Mouse (Mus musculus) spleen, adult 2 months (tissue): ENCODE data around the gene Dbndd1. TPM values are rescaled to one million over a fixed set of nuclear protein-coding genes. Genes with fewer than 3 reads are reported as not detected.

Experiments
- DNase-seq, 2 experiments: peaks; one replicate each; pipeline versions ENCODE4 v3.0.0 to v3.0.0-alpha.2; 2012 to 2021; ENCODE audit warnings: low spot score in 2 of 2, low read depth in 1 of 2
- H3K27ac ChIP-seq: fragments of 200-500 bp; 2 replicates; pipeline ENCODE4 v1.5.1; 2012; ENCODE audit warnings: low read length, inconsistent platforms; ENCODE audit not compliant: insufficient read depth
- H3K27me3 ChIP-seq: fragments of 200-500 bp; 2 replicates; pipeline ENCODE4 v1.6.1; 2012; ENCODE audit warnings: mild to moderate bottlenecking, moderate library complexity, low read length, inconsistent platforms; ENCODE audit not compliant: control insufficient read depth, insufficient read depth
- H3K36me3 ChIP-seq: fragments of 200-500 bp; 2 replicates; pipeline ENCODE4 v1.6.1; 2012; ENCODE audit warnings: mild to moderate bottlenecking, low read length, inconsistent platforms; ENCODE audit not compliant: control insufficient read depth, insufficient read depth
- H3K4me1 ChIP-seq: fragments of 200-500 bp; 2 replicates; pipeline ENCODE4 v1.6.1; 2011; ENCODE audit warnings: inconsistent platforms; ENCODE audit not compliant: control insufficient read depth, insufficient read depth, insufficient read length
- H3K4me3 ChIP-seq: fragments of 200-500 bp; 2 replicates; pipeline ENCODE4 v1.5.1; 2011; ENCODE audit warnings: mild to moderate bottlenecking, inconsistent platforms; ENCODE audit not compliant: insufficient read depth, insufficient read length; ENCODE audit errors: extremely low read depth
- CTCF ChIP-seq: fragments of 200-500 bp; IDR thresholded peaks from 2 replicates; pipeline ENCODE4 v1.5.1; 2011; ENCODE audit warnings: mild to moderate bottlenecking, inconsistent platforms; ENCODE audit not compliant: insufficient read depth, insufficient read length, insufficient replicate concordance; ENCODE audit errors: extremely low read depth
- POLR2A ChIP-seq: fragments of 200-500 bp; IDR thresholded peaks from 2 replicates; pipeline ENCODE4 v1.6.1; 2011; ENCODE audit warnings: low read depth, low read length, inconsistent platforms
- WGBS: fragments of 180-500 bp; shearing (Covaris S2); methylation state at CpG from one replicate; pipeline ENCODE4 v1.1.7; 2018; 5-methylcytosine and 5-hydroxymethylcytosine counted together
- polyA plus RNA-seq: library from polyadenylated mRNA; depleted of rRNA; stranded (reverse); fragments of >200 nt; gene quantifications from 2 replicates; pipeline ENCODE4 v1.2.3, GENCODE M21; 2012

The Dbndd1 gene
- polyA plus RNA-seq, 1 experiment = not detected

GRCm38 (mm10) chr8:123518667-123519066 is 3.4 kb upstream of the Dbndd1 start, which contains the start of gene Gas8:
Gas8 (plus strand) TSS chr8:123518834.
- WGBS = 1% methylated on average over 20 of the region's 20 CpGs
- Histone ChIP-seq H3K4me1 (peaks cover 13% of the 10 kb centered on the region), H3K27ac (no peak within 1 kb of the TSS), H3K27me3 (peaks cover 19% of the 10 kb centered on the region), H3K36me3 (no peaks in the 10 kb centered on the region), H3K4me3 (peak within 1 kb of the TSS; percentile 79)
- TF ChIP-seq CTCF (no peak), POLR2A (no peak)
- DNase-seq = peak; percentile 66 to 71

GRCm38 (mm10) chr8:123518172-123518571 is 2.9 kb upstream of the Dbndd1 start:
- TF ChIP-seq POLR2A = no peak
- TF ChIP-seq CTCF = no peak
- Histone ChIP-seq H3K27ac (no peak overlapping the region), H3K36me3 (no peaks in the 10 kb centered on the region), H3K27me3 (peaks cover 19% of the 10 kb centered on the region), H3K4me3 (peak overlapping the region; percentile 79; the same call in 1 of the 2 replicates), H3K4me1 (peaks cover 13% of the 10 kb centered on the region)
- no peak for DNase-seq
- WGBS = 31% methylated on average over 10 of the region's 10 CpGs

- Histone ChIP-seq H3K27me3 (peaks cover 19% of the 10 kb centered on the region), H3K4me1 (peaks cover 13% of the 10 kb centered on the region), H3K36me3 (no peaks in the 10 kb centered on the region), H3K27ac (no peak overlapping the region), H3K4me3 (no peak overlapping the region)
- WGBS = 77% methylated on average over 2 of the region's 2 CpGs
- no peak for DNase-seq
- TF ChIP-seq CTCF (no peak), POLR2A (no peak)
These were observed 1.3 kb upstream of the Dbndd1 start for GRCm38 (mm10) chr8:123516596-123516995.

- Histone ChIP-seq H3K27me3 (peaks cover 19% of the 10 kb centered on the region), H3K27ac (no peak overlapping the region)
These were observed 256 bp upstream of the Dbndd1 start for GRCm38 (mm10) chr8:123515540-123515897.

GRCm38 (mm10) chr8:123514136-123514535 is 1.1 kb downstream of the Dbndd1 start:
- 21% methylated on average over 9 of the region's 9 CpGs for WGBS
- Histone ChIP-seq H3K27me3 (peaks cover 19% of the 10 kb centered on the region), H3K4me3 (no peak overlapping the region)

More at GRCm38 (mm10) chr8:123515540-123515897, 256 bp upstream of the Dbndd1 start:
- WGBS = 4% methylated on average over 11 of the region's 11 CpGs
- Histone ChIP-seq H3K4me3 (no peak overlapping the region), H3K36me3 (no peaks in the 10 kb centered on the region), H3K4me1 (peaks cover 13% of the 10 kb centered on the region)
- no peak for TF ChIP-seq CTCF
- TF ChIP-seq POLR2A = no peak
- no peak for DNase-seq

GRCm38 (mm10) chr8:123510819-123511218 is 4.4 kb downstream of the Dbndd1 start:
- H3K36me3 ChIP-seq = 0 out of 2 replicates have a peak, but pooled peaks cover 2% of the 10 kb centered on the region
- WGBS = 80% methylated on average over 5 of the region's 5 CpGs
- DNase-seq = no peak
- H3K4me1 ChIP-seq = peaks cover 6% of the 10 kb centered on the region
- H3K4me3 ChIP-seq = no peak overlapping the region
- H3K27ac ChIP-seq = no peak overlapping the region
- peaks cover 13% of the 10 kb centered on the region for H3K27me3 ChIP-seq
- TF ChIP-seq CTCF = no peak
- no peak for TF ChIP-seq POLR2A

More at GRCm38 (mm10) chr8:123514136-123514535, 1.1 kb downstream of the Dbndd1 start:
- TF ChIP-seq POLR2A (no peak), CTCF (no peak)
- Histone ChIP-seq H3K4me1 (peaks cover 8% of the 10 kb centered on the region), H3K36me3 (no peaks in the 10 kb centered on the region), H3K27ac (no peak overlapping the region)
- DNase-seq = no peak

- H3K36me3 ChIP-seq = peaks cover 18% of the 10 kb centered on the region
- H3K4me1 ChIP-seq = no peaks in the 10 kb centered on the region
- no peak for TF ChIP-seq POLR2A
- no peak for TF ChIP-seq CTCF
- no peaks in the 10 kb centered on the region for H3K27me3 ChIP-seq
- H3K27ac ChIP-seq = no peak overlapping the region
- no peak overlapping the region for H3K4me3 ChIP-seq
- 84% methylated on average over 5 of the region's 5 CpGs for WGBS
- DNase-seq = no peak
These were observed 8.1 kb downstream of the Dbndd1 start for GRCm38 (mm10) chr8:123507153-123507552.

GRCm38 (mm10) chr8:123505695-123506094 is 9.6 kb downstream of the Dbndd1 start:
- H3K27ac ChIP-seq = no peak overlapping the region
- DNase-seq = no peak
- H3K27me3 ChIP-seq = no peaks in the 10 kb centered on the region
- peaks cover 31% of the 10 kb centered on the region for H3K36me3 ChIP-seq
- no peaks in the 10 kb centered on the region for H3K4me1 ChIP-seq
- no peak overlapping the region for H3K4me3 ChIP-seq
- TF ChIP-seq POLR2A (no peak), CTCF (no peak)
- 91% methylated on average over 9 of the region's 9 CpGs for WGBS
